Mouse (Mus musculus): ENCODE measurements around the gene Zdhhc7.

Zdhhc7 gene

DNA sequence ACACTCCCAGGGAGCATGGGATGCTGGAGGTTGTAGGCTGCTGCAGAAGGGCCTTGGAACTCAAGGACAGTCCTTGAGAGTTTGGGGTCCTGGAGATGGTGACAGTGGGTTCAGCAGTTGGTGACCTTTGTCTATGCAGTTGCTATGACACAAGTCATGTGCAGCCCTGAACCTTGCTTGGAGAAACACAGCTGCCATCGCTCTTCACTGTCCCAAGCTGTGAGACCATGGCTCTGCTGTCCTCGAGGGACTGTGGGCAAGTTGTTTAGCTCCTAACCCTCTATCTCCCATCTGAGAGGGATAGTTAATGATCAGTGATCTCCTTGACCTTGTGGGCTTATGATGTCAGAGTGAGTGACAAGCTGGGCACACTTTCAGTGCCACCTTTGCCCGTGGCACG lies 64.7 kb downstream of the Zdhhc7 start:
- DNase-seq (ENCODE audit: low spot score in 2 of 2): no peak

DNA sequence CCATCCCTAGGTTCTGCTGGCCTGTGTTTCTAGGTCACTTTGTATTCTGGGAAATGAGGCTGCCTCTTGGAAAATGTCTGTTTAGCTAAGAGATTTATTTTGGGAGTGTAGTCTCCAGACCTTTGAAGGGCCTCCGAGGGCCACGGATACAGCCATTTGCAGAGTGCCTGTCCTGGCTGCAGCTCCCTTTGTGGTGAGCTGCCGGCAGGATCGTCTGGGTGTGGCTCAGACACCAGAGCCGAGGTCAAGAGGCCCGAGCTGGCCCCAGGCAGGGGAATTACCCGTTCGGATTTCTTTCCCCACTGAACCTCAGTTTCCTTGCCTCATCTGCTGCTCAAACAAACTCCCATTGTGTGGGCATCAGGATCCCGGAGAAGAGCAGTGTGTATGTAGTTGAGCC lies 65.2 kb downstream of the Zdhhc7 start:
- no peak for DNase-seq (ENCODE audit: low spot score in 2 of 2)

DNA sequence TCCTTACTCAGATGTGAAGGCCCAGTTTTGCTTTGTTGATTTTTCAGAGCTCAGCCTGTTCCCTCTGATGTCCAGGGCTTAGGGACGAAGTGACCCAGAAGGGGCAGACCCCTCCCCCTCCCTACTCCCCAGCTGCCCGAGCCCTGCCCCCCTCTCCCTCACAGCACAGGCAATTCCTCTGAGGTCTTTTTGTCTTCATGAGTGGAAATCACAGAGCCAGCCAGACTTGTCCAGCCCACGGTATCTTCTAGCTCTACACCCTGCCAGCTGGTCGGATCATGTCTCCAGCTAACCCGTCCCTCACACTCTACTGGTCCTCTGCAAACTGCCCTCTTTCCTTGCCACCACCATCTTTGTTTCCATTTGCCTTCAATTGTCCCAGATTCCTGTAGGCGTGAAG lies 66.8 kb downstream of the Zdhhc7 start:
- peak in 1 of 2 experiments; percentile 16 for DNase-seq (ENCODE audit: low spot score in 2 of 2)

- DNase-seq (ENCODE audit: low spot score in 2 of 2): no peak
Measured at GRCm38 (mm10) chr8:120032549-120033208, 68.6 kb downstream of the Zdhhc7 start.
